Mouse (Mus musculus) megakaryocyte progenitor cell, adult 5-6 weeks (primary cell): ENCODE results near the gene Sft2d1. TPM values are rescaled to one million over a fixed set of nuclear protein-coding genes. Genes with fewer than 3 reads are reported as not detected.
"Not testable (repeated sequence)": the region's sequence is repeated elsewhere in the genome, so short reads cannot be mapped to it uniquely, and the experiment has no call there.

Experiments used
- ATAC-seq: replicated peaks from 2 replicates; pipeline ENCODE4 v1.8.0; 2016; ENCODE audit warnings: mild to moderate bottlenecking, moderate TSS enrichment, inconsistent platforms; ENCODE audit not compliant: poor library complexity
- total RNA-seq, 2 experiments: library from RNA; stranded (forward) in 1 of 2; stranded (reverse) in 1 of 2; fragments of 157-497, 149-512 nt in 1 of 2; fragments of 200-1000 nt in 1 of 2; gene quantifications; 2 replicates each; pipeline versions ENCODE4 v1.2.3 to v1.2.4; 2015 to 2017

Sft2d1 gene
- total RNA-seq, 2 experiments from 2014 or later: 35.1 to 173 TPM

- ATAC-seq: peak; percentile 48
These were observed 9.4 kb upstream of the Sft2d1 start for GRCm38 (mm10) chr17:8301515-8301914.

GRCm38 (mm10) chr17:8302772-8303438 lies 8.0 kb upstream of the Sft2d1 start:
- ATAC-seq: no peak

GRCm38 (mm10) chr17:8303671-8304070 lies 7.2 kb upstream of the Sft2d1 start:
- ATAC-seq: no peak

- ATAC-seq: peak; percentile 69
These were observed 5.1 kb upstream of the Sft2d1 start for GRCm38 (mm10) chr17:8305801-8306200.

- no peak for ATAC-seq
These were observed 849 bp downstream of the Sft2d1 start for GRCm38 (mm10) chr17:8311751-8312150.

- ATAC-seq: no peak
These were observed 3.1 kb downstream of the Sft2d1 start for GRCm38 (mm10) chr17:8313976-8314375.

- peak; percentile 81 for ATAC-seq
These were observed 5.3 kb downstream of the Sft2d1 start for GRCm38 (mm10) chr17:8316251-8316650.

GRCm38 (mm10) chr17:8326877-8327276 lies 16.0 kb downstream of the Sft2d1 start:
- ATAC-seq: not testable (repeated sequence)

GRCm38 (mm10) chr17:8328511-8329174 lies 17.7 kb downstream of the Sft2d1 start:
- ATAC-seq: peak; percentile 90

- ATAC-seq: no peak
These were observed 19.7 kb downstream of the Sft2d1 start for GRCm38 (mm10) chr17:8330602-8331001.

GRCm38 (mm10) chr17:8337159-8337558 lies 26.3 kb downstream of the Sft2d1 start, which contains the start of gene Prr18:
TSS of gene Prr18 (plus strand) at chr17:8337459.
- not testable (repeated sequence) for ATAC-seq

- no peak for ATAC-seq
These were observed 28.9 kb downstream of the Sft2d1 start for GRCm38 (mm10) chr17:8339666-8340374.

GRCm38 (mm10) chr17:8340407-8341359 lies 29.8 kb downstream of the Sft2d1 start:
- peak; percentile 56 for ATAC-seq

- ATAC-seq: no peak
These were observed 30.6 kb downstream of the Sft2d1 start for GRCm38 (mm10) chr17:8341360-8341963.

- 0 out of 2 replicates have a peak, but pooled peaks have one; percentile 30 for ATAC-seq
These were observed 31.8 kb downstream of the Sft2d1 start for GRCm38 (mm10) chr17:8342706-8343105.

- ATAC-seq: no peak
These were observed 32.5 kb downstream of the Sft2d1 start for GRCm38 (mm10) chr17:8343416-8343815.

- no peak for ATAC-seq
These were observed 36.9 kb downstream of the Sft2d1 start for GRCm38 (mm10) chr17:8347765-8348285.

GRCm38 (mm10) chr17:8348941-8349340 lies 38.0 kb downstream of the Sft2d1 start:
- ATAC-seq: no peak

- ATAC-seq: no peak
These were observed 40.2 kb downstream of the Sft2d1 start for GRCm38 (mm10) chr17:8351088-8351487.

GRCm38 (mm10) chr17:8355692-8356091 lies 44.8 kb downstream of the Sft2d1 start, which contains the start of gene T2:
TSS of gene T2 (plus strand) at chr17:8355992.
- no peak for ATAC-seq
